Mouse (Mus musculus) intestine, embryonic 15.5 days (tissue): ENCODE measurements at regions not wholly inside any gene's neighbourhood (a gene's known extent, or its start where the extent isn't known, plus 50 kb on each side); places are given as distances from the start of the nearest gene placed in this dataset.

Experiments used
- ATAC-seq: fragments of 200-750 bp; cut with Nextera tagmentation; 2 replicates; pipeline ENCODE4 v1.8.0; 2017; ENCODE audit warnings: moderate TSS enrichment, moderate library complexity
- H3K27ac ChIP-seq: fragments of 300-500 bp; sonication (generic); 2 replicates; pipeline ENCODE4 v1.5.1; 2015; ENCODE audit warnings: mild to moderate bottlenecking, inconsistent platforms
- H3K27me3 ChIP-seq: fragments of 300-500 bp; sonication (generic); replicated peaks from 2 replicates; pipeline ENCODE4 v1.6.1; 2015; ENCODE audit warnings: inconsistent platforms
- H3K36me3 ChIP-seq: fragments of 300-500 bp; sonication (generic); 2 replicates; pipeline ENCODE4 v1.6.1; 2015; ENCODE audit warnings: inconsistent platforms
- H3K4me1 ChIP-seq: fragments of 300-500 bp; sonication (generic); replicated peaks from 2 replicates; pipeline ENCODE4 v1.6.1; 2015; ENCODE audit warnings: inconsistent platforms
- H3K4me2 ChIP-seq: fragments of 300-500 bp; sonication (generic); replicated peaks from 2 replicates; pipeline ENCODE4 v1.6.1; 2015; ENCODE audit warnings: mild to moderate bottlenecking, inconsistent platforms
- H3K4me3 ChIP-seq: fragments of 300-500 bp; sonication (generic); replicated peaks from 2 replicates; pipeline ENCODE4 v1.5.1; 2015; ENCODE audit warnings: inconsistent platforms
- H3K9ac ChIP-seq: fragments of 300-500 bp; sonication (generic); 2 replicates; pipeline ENCODE4 v1.6.1; 2015; ENCODE audit warnings: inconsistent platforms
- H3K9me3 ChIP-seq: fragments of 300-500 bp; sonication (generic); 2 replicates; pipeline ENCODE4 v1.6.1; 2016; ENCODE audit warnings: inconsistent platforms
- WGBS: fragments of 180-500 bp; shearing (Covaris S2); methylation state at CpG from one replicate; pipeline ENCODE4 v1.1.7; 2015; 5-methylcytosine and 5-hydroxymethylcytosine counted together

- H3K27me3 ChIP-seq, result no peaks in the 10 kb centered on the region
- 71% methylated on average over 4 of the region's 4 CpGs for WGBS
- H3K27ac ChIP-seq, result no peak overlapping the region
- H3K36me3 ChIP-seq, result no peaks in the 10 kb centered on the region
- ATAC-seq, result no peak
- no peak overlapping the region for H3K4me3 ChIP-seq
- H3K9me3 ChIP-seq, result no peaks in the 10 kb centered on the region
- H3K9ac ChIP-seq, result no peak overlapping the region
- H3K4me2 ChIP-seq, result no peak overlapping the region
- H3K4me1 ChIP-seq, result no peaks in the 10 kb centered on the region
These were observed 423.3 kb downstream of the Fam198b start for GRCm38 (mm10) chr3:80307632-80308031.

GRCm38 (mm10) chr3:80309931-80310330, 425.6 kb downstream of the Fam198b start:
- 74% methylated on average over 4 of the region's 4 CpGs for WGBS
- Histone ChIP-seq H3K4me3 (no peak overlapping the region), H3K9ac (no peak overlapping the region), H3K27ac (no peak overlapping the region), H3K9me3 (no peaks in the 10 kb centered on the region), H3K36me3 (no peaks in the 10 kb centered on the region), H3K4me2 (no peak overlapping the region), H3K27me3 (no peaks in the 10 kb centered on the region), H3K4me1 (no peaks in the 10 kb centered on the region)
- no peak for ATAC-seq

DNA sequence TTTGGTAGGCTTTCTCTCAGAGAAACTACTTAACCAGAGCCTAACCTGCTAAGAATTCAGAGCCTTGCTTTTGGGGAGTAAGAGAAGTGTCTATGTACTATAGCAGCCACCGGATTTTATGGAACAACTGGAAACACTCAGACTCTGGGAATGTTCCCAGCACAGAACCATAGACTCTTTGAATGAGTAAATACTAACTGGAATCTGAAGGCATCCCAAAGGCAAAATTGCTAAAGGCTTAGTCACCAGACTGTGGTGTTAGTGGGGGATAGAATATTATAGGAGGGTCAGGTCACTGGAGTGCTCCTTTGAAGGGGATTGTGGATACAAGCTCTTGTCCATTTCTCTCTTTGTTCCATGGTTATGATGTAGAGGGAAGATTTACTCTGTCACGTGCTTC, 427.4 kb downstream of the Fam198b start:
- no peak overlapping the region for H3K27ac ChIP-seq
- H3K4me1 ChIP-seq, result no peaks in the 10 kb centered on the region

DNA sequence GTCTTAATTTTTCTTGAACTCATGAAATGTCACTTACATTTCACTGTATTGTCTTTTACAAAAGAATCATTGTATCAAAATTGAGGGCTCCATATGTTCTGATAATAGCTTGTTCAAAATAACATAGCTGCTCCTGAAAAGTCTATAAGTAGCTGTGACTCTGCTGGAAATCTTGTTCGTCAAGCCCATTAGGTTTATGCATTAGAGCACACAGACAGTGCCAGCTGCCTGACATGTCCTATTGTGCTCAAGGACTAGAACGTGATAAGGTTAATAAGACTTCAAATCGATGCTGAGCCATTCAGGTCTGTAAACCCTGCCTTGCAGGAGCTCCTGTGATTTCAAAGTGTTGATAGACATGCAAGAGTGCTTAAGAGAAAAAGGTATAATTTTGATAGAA, 438.0 kb downstream of the Fam198b start:
- Histone ChIP-seq H3K9ac (no peak overlapping the region), H3K36me3 (no peaks in the 10 kb centered on the region), H3K4me1 (no peaks in the 10 kb centered on the region), H3K27me3 (no peaks in the 10 kb centered on the region), H3K4me3 (no peak overlapping the region), H3K4me2 (no peak overlapping the region), H3K27ac (no peak overlapping the region), H3K9me3 (no peaks in the 10 kb centered on the region)
- 78% methylated on average over 3 of the region's 3 CpGs for WGBS
- ATAC-seq, result no peak

More for the DNA sequence above, 427.4 kb downstream of the Fam198b start:
- Histone ChIP-seq H3K9ac (no peak overlapping the region), H3K4me2 (no peak overlapping the region), H3K4me3 (no peak overlapping the region), H3K36me3 (no peaks in the 10 kb centered on the region), H3K9me3 (no peaks in the 10 kb centered on the region), H3K27me3 (no peaks in the 10 kb centered on the region)
- no peak for ATAC-seq
- WGBS, result 83% methylated on average over 2 of the region's 2 CpGs

DNA sequence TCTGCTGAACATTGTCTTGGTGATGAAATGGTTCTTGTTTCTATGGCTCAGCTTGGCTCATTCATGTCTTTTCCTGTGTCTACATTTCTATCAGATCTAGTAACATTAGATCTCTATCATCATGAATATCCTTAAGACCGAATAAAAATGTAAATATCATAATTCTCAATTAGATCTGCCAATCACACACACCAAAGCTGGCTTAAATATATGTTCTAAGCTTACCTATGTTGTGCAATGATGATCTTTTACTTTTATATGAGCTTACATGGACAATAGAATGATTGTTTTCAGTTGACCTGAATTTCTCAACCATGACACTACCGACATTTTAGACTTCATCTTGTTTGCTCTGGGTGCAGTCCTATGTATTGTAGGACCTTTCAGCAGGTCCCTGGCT, 440.4 kb downstream of the Fam198b start:
- ATAC-seq, result no peak
- 90% methylated on average over 2 of the region's 2 CpGs for WGBS
- no peaks in the 10 kb centered on the region for H3K27me3 ChIP-seq

GRCm38 (mm10) chr3:80331776-80332175, 447.4 kb downstream of the Fam198b start:
- H3K27ac ChIP-seq, result no peak overlapping the region
- WGBS, result 48% methylated on average over 3 of the region's 3 CpGs
- ATAC-seq, result no peak

More for the DNA sequence above, 440.4 kb downstream of the Fam198b start:
- Histone ChIP-seq H3K9me3 (no peaks in the 10 kb centered on the region), H3K4me1 (no peaks in the 10 kb centered on the region), H3K4me2 (no peak overlapping the region), H3K4me3 (no peak overlapping the region), H3K36me3 (no peaks in the 10 kb centered on the region), H3K27ac (no peak overlapping the region), H3K9ac (no peak overlapping the region)

DNA sequence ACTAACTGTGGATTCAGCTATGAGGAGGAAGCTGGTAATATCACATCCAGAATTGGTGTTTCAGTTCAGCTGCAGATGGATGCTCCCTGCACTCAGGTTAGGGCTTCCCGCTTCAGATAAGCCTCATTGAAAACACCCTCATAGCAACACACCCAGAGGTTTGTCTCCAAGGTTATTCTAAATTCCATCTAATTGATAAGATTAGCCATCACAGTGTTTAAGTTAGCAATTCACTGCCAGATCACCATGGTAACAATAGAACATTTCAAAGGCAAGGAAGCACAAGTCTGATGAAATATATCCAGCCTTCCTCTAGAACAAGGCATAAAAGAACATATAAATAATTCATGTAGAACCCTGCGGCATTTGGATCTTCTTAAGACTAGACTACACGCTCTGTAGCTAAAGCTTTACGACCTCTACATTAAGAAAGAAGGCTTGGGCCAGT, 450.1 kb downstream of the Fam198b start:
- H3K4me3 ChIP-seq, result no peak overlapping the region
- no peak overlapping the region for H3K27ac ChIP-seq
- H3K27me3 ChIP-seq, result no peaks in the 10 kb centered on the region
- 60% methylated on average over 4 of the region's 4 CpGs for WGBS
- no peak overlapping the region for H3K9ac ChIP-seq
- H3K4me1 ChIP-seq, result no peaks in the 10 kb centered on the region
- ATAC-seq, result no peak
- no peaks in the 10 kb centered on the region for H3K9me3 ChIP-seq
- no peaks in the 10 kb centered on the region for H3K36me3 ChIP-seq
- no peak overlapping the region for H3K4me2 ChIP-seq

More at GRCm38 (mm10) chr3:80331776-80332175, 447.4 kb downstream of the Fam198b start:
- Histone ChIP-seq H3K9me3 (no peaks in the 10 kb centered on the region), H3K4me1 (no peaks in the 10 kb centered on the region), H3K27me3 (no peaks in the 10 kb centered on the region), H3K36me3 (no peaks in the 10 kb centered on the region), H3K4me2 (no peak overlapping the region), H3K4me3 (no peak overlapping the region), H3K9ac (no peak overlapping the region)

GRCm38 (mm10) chr3:80336123-80336674, 451.9 kb downstream of the Fam198b start:
- Histone ChIP-seq H3K9me3 (no peaks in the 10 kb centered on the region), H3K36me3 (no peaks in the 10 kb centered on the region), H3K9ac (no peak overlapping the region), H3K4me1 (no peaks in the 10 kb centered on the region), H3K27me3 (no peaks in the 10 kb centered on the region), H3K4me3 (no peak overlapping the region), H3K4me2 (no peak overlapping the region), H3K27ac (no peak overlapping the region)
- 89% methylated on average over 8 of the region's 8 CpGs for WGBS
- ATAC-seq, result peak; percentile 31; the same call in 1 of the 2 replicates

DNA sequence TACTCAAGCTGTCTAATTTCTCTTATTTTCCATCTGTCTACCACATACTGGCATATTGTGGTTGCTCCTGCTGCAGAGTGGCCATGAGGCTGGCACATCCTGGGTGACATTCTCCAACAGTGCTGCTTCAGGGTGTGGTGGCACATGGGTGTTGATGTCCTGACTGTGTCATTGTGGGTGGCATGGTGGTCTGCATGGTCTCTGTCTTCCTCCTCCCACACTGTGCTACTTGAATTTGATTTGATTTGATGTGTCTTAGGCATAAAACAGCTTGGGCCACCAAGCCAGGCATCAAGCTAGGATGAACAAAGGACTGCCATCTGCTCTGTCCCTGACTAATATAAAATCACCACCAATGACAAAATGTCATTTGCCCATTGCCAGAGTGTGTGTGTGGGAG, 434.7 kb downstream of the Gria2 start:
- H3K9me3 ChIP-seq, result no peaks in the 10 kb centered on the region
- no peaks in the 10 kb centered on the region for H3K27me3 ChIP-seq
- H3K4me3 ChIP-seq, result no peak overlapping the region
- H3K4me1 ChIP-seq, result no peaks in the 10 kb centered on the region
- no peak for ATAC-seq
- no peak overlapping the region for H3K27ac ChIP-seq
- no peaks in the 10 kb centered on the region for H3K36me3 ChIP-seq
- H3K4me2 ChIP-seq, result no peak overlapping the region
- no peak overlapping the region for H3K9ac ChIP-seq

GRCm38 (mm10) chr3:80369214-80369941, 433.3 kb downstream of the Gria2 start:
- WGBS, result 76% methylated on average over 4 of the region's 4 CpGs
- no peak for ATAC-seq
- Histone ChIP-seq H3K27ac (no peak overlapping the region), H3K36me3 (no peaks in the 10 kb centered on the region), H3K27me3 (no peaks in the 10 kb centered on the region), H3K4me1 (no peaks in the 10 kb centered on the region), H3K9ac (no peak overlapping the region), H3K4me3 (no peak overlapping the region), H3K9me3 (no peaks in the 10 kb centered on the region), H3K4me2 (no peak overlapping the region)

GRCm38 (mm10) chr3:80372436-80372835, 430.2 kb downstream of the Gria2 start:
- Histone ChIP-seq H3K9me3 (no peaks in the 10 kb centered on the region), H3K27me3 (no peaks in the 10 kb centered on the region), H3K36me3 (no peaks in the 10 kb centered on the region), H3K27ac (no peak overlapping the region), H3K9ac (no peak overlapping the region), H3K4me2 (no peak overlapping the region), H3K4me3 (no peak overlapping the region), H3K4me1 (no peaks in the 10 kb centered on the region)
- 68% methylated on average over 3 of the region's 3 CpGs for WGBS
- no peak for ATAC-seq

GRCm38 (mm10) chr3:80385986-80386385, 416.6 kb downstream of the Gria2 start:
- WGBS, result 76% methylated on average over 2 of the region's 2 CpGs

GRCm38 (mm10) chr3:80396240-80396639, 406.4 kb downstream of the Gria2 start:
- WGBS, result 65% methylated on average over 4 of the region's 4 CpGs

More at GRCm38 (mm10) chr3:80385986-80386385, 416.6 kb downstream of the Gria2 start:
- H3K36me3 ChIP-seq, result no peaks in the 10 kb centered on the region
- H3K4me2 ChIP-seq, result no peak overlapping the region
- no peak overlapping the region for H3K9ac ChIP-seq
- no peaks in the 10 kb centered on the region for H3K27me3 ChIP-seq
- no peak for ATAC-seq
- H3K4me3 ChIP-seq, result no peak overlapping the region
- no peaks in the 10 kb centered on the region for H3K9me3 ChIP-seq
- no peaks in the 10 kb centered on the region for H3K4me1 ChIP-seq
- H3K27ac ChIP-seq, result no peak overlapping the region

More at GRCm38 (mm10) chr3:80396240-80396639, 406.4 kb downstream of the Gria2 start:
- no peaks in the 10 kb centered on the region for H3K4me1 ChIP-seq
- H3K4me2 ChIP-seq, result no peak overlapping the region
- H3K9me3 ChIP-seq, result no peaks in the 10 kb centered on the region
- no peak for ATAC-seq
- no peak overlapping the region for H3K9ac ChIP-seq
- H3K36me3 ChIP-seq, result no peaks in the 10 kb centered on the region
- H3K27ac ChIP-seq, result no peak overlapping the region
- H3K27me3 ChIP-seq, result no peaks in the 10 kb centered on the region
- no peak overlapping the region for H3K4me3 ChIP-seq
